Mouse (Mus musculus) kidney, postnatal 4 days (tissue): ENCODE results near the gene Zdhhc6.
A peak's percentile ranks its signal among the peaks of the same experiment; 100 is the strongest.

Experiments
- DNase-seq, 2 experiments: peaks; one replicate each; pipeline ENCODE4 v3.0.0; 2021; ENCODE audit warnings: mixed read lengths in 2 of 2

Zdhhc6 gene

GRCm38 (mm10) chr19:55256156-55256555 is 59.7 kb downstream of the Zdhhc6 start:
- no peak for DNase-seq

GRCm38 (mm10) chr19:55254513-55255016 is 61.3 kb downstream of the Zdhhc6 start:
- peak; percentile 51 to 61 for DNase-seq

GRCm38 (mm10) chr19:55253570-55254441 is 62.0 kb downstream of the Zdhhc6 start:
- peak; percentile 68 to 79 for DNase-seq

- peak in 1 of 2 experiments; percentile 11 for DNase-seq
These were observed 62.6 kb downstream of the Zdhhc6 start for GRCm38 (mm10) chr19:55253239-55253569.

- no peak for DNase-seq
These were observed 64.3 kb downstream of the Zdhhc6 start, which contains the start of gene Acsl5 for GRCm38 (mm10) chr19:55251383-55252124. Gene Acsl5, plus strand, starts transcription at chr19:55251938.

GRCm38 (mm10) chr19:55250451-55250850 is 65.4 kb downstream of the Zdhhc6 start:
- DNase-seq = no peak

- DNase-seq = no peak
These were observed 67.8 kb downstream of the Zdhhc6 start for GRCm38 (mm10) chr19:55247991-55248520.

GRCm38 (mm10) chr19:55247563-55247962 is 68.3 kb downstream of the Zdhhc6 start:
- no peak for DNase-seq

GRCm38 (mm10) chr19:55244791-55245231 is 71.0 kb downstream of the Zdhhc6 start:
- peak; percentile 67 to 81 for DNase-seq

- no peak for DNase-seq
These were observed 74.6 kb downstream of the Zdhhc6 start, which contains the start of gene Gucy2g for GRCm38 (mm10) chr19:55241186-55241645. Gene Gucy2g, minus strand, starts transcription at chr19:55241236.

- no peak for DNase-seq
These were observed 75.9 kb downstream of the Zdhhc6 start for GRCm38 (mm10) chr19:55239766-55240426.

GRCm38 (mm10) chr19:55236564-55236963 is 79.3 kb downstream of the Zdhhc6 start:
- no peak for DNase-seq

GRCm38 (mm10) chr19:55236026-55236425 is 79.8 kb downstream of the Zdhhc6 start:
- peak in 1 of 2 experiments; percentile 33 for DNase-seq

- DNase-seq = no peak
These were observed 83.7 kb downstream of the Zdhhc6 start for GRCm38 (mm10) chr19:55232136-55232535.

GRCm38 (mm10) chr19:55231081-55231480 is 84.8 kb downstream of the Zdhhc6 start:
- no peak for DNase-seq

- no peak for DNase-seq
These were observed 88.7 kb downstream of the Zdhhc6 start for GRCm38 (mm10) chr19:55227135-55227534.

- no peak for DNase-seq
These were observed 89.2 kb downstream of the Zdhhc6 start for GRCm38 (mm10) chr19:55226621-55227020.

- DNase-seq = no peak
These were observed 93.6 kb downstream of the Zdhhc6 start for GRCm38 (mm10) chr19:55222268-55222667.
